Mouse (Mus musculus): ENCODE measurements at regions not wholly inside any gene's neighbourhood (a gene's known extent, or its start where the extent isn't known, plus 50 kb on each side); places are given as distances from the start of the nearest gene placed in this dataset.
A peak's percentile ranks its signal among the peaks of the same experiment; 100 is the strongest.

- H3K4me3 ChIP-seq (ENCODE audit: low read depth, low read length): no peak overlapping the region
- no peaks in the 10 kb centered on the region for H3K9me3 ChIP-seq (ENCODE audit: control insufficient read depth)
- H3K36me3 ChIP-seq (ENCODE audit: control insufficient read depth, insufficient read depth): no peaks in the 10 kb centered on the region
- no peak for ATAC-seq
- H3K9ac ChIP-seq (ENCODE audit: low read depth, low read length): no peak overlapping the region
- no peak overlapping the region for H3K27ac ChIP-seq (ENCODE audit: low read depth, low read length)
- H3K4me1 ChIP-seq (replicated peaks; ENCODE audit: control insufficient read depth, insufficient read depth, low read length): no peaks in the 10 kb centered on the region
- WGBS: 59% methylated on average over 9 of the region's 9 CpGs
- H3K27me3 ChIP-seq (replicated peaks; ENCODE audit: control insufficient read depth, insufficient read depth, low read length): no peaks in the 10 kb centered on the region
- no peak for TF ChIP-seq CTCF (IDR thresholded peaks at IDR 0.05; ENCODE audit: low read depth)
- no peak overlapping the region for H3K4me2 ChIP-seq (replicated peaks; ENCODE audit: low read depth)
Measured at GRCm38 (mm10) chr2:101464291-101465140, 160.0 kb upstream of the Rag2 start.

- no peak overlapping the region for H3K9ac ChIP-seq (ENCODE audit: low read depth, low read length)
- no peak for ATAC-seq
- H3K4me2 ChIP-seq (replicated peaks; ENCODE audit: low read depth): no peak overlapping the region
- no peak overlapping the region for H3K27ac ChIP-seq (ENCODE audit: low read depth, low read length)
- no peak overlapping the region for H3K4me3 ChIP-seq (ENCODE audit: low read depth, low read length)
- no peak for TF ChIP-seq CTCF (IDR thresholded peaks at IDR 0.05; ENCODE audit: low read depth)
- H3K9me3 ChIP-seq (ENCODE audit: control insufficient read depth): no peaks in the 10 kb centered on the region
- no peaks in the 10 kb centered on the region for H3K36me3 ChIP-seq (ENCODE audit: control insufficient read depth, insufficient read depth)
- H3K4me1 ChIP-seq (replicated peaks; ENCODE audit: control insufficient read depth, insufficient read depth, low read length): no peaks in the 10 kb centered on the region
- 79% methylated on average over 6 of the region's 6 CpGs for WGBS
- no peaks in the 10 kb centered on the region for H3K27me3 ChIP-seq (replicated peaks; ENCODE audit: control insufficient read depth, insufficient read depth, low read length)
Measured at GRCm38 (mm10) chr2:101470569-101471100, 153.9 kb upstream of the Rag2 start.

- Histone ChIP-seq H3K4me2 (replicated peaks; ENCODE audit: low read depth) (no peak overlapping the region), H3K4me3 (ENCODE audit: low read depth, low read length) (no peak overlapping the region), H3K36me3 (ENCODE audit: control insufficient read depth, insufficient read depth) (no peaks in the 10 kb centered on the region), H3K9me3 (ENCODE audit: control insufficient read depth) (no peaks in the 10 kb centered on the region), H3K27ac (ENCODE audit: low read depth, low read length) (no peak overlapping the region), H3K4me1 (replicated peaks; ENCODE audit: control insufficient read depth, insufficient read depth, low read length) (no peaks in the 10 kb centered on the region), H3K27me3 (replicated peaks; ENCODE audit: control insufficient read depth, insufficient read depth, low read length) (no peaks in the 10 kb centered on the region), H3K9ac (ENCODE audit: low read depth, low read length) (no peak overlapping the region)
- ATAC-seq: peak; percentile 70
- 33% methylated on average over 8 of the region's 8 CpGs for WGBS
- TF ChIP-seq CTCF (IDR thresholded peaks at IDR 0.05; ENCODE audit: low read depth): peak; percentile 98
Measured at GRCm38 (mm10) chr2:101472449-101473115, 151.9 kb upstream of the Rag2 start.

- Histone ChIP-seq H3K27me3 (replicated peaks; ENCODE audit: control insufficient read depth, insufficient read depth, low read length) (no peaks in the 10 kb centered on the region), H3K4me3 (ENCODE audit: low read depth, low read length) (no peak overlapping the region), H3K9me3 (ENCODE audit: control insufficient read depth) (no peaks in the 10 kb centered on the region), H3K27ac (ENCODE audit: low read depth, low read length) (no peak overlapping the region), H3K4me2 (replicated peaks; ENCODE audit: low read depth) (no peak overlapping the region), H3K4me1 (replicated peaks; ENCODE audit: control insufficient read depth, insufficient read depth, low read length) (no peaks in the 10 kb centered on the region), H3K36me3 (ENCODE audit: control insufficient read depth, insufficient read depth) (no peaks in the 10 kb centered on the region), H3K9ac (ENCODE audit: low read depth, low read length) (no peak overlapping the region)
- ATAC-seq: no peak
- 87% methylated on average over 4 of the region's 4 CpGs for WGBS
- no peak for TF ChIP-seq CTCF (IDR thresholded peaks at IDR 0.05; ENCODE audit: low read depth)
Measured at GRCm38 (mm10) chr2:101473116-101473485, 151.4 kb upstream of the Rag2 start.

GRCm38 (mm10) chr2:101476862-101477261 lies 147.7 kb upstream of the Rag2 start:
- Histone ChIP-seq H3K27ac (ENCODE audit: low read depth, low read length) (no peak overlapping the region), H3K4me2 (replicated peaks; ENCODE audit: low read depth) (no peak overlapping the region), H3K36me3 (ENCODE audit: control insufficient read depth, insufficient read depth) (no peaks in the 10 kb centered on the region), H3K9ac (ENCODE audit: low read depth, low read length) (no peak overlapping the region), H3K9me3 (ENCODE audit: control insufficient read depth) (no peaks in the 10 kb centered on the region), H3K4me1 (replicated peaks; ENCODE audit: control insufficient read depth, insufficient read depth, low read length) (no peaks in the 10 kb centered on the region), H3K27me3 (replicated peaks; ENCODE audit: control insufficient read depth, insufficient read depth, low read length) (no peaks in the 10 kb centered on the region), H3K4me3 (ENCODE audit: low read depth, low read length) (no peak overlapping the region)
- no peak for ATAC-seq
- WGBS: 72% methylated on average over 2 of the region's 2 CpGs
- no peak for TF ChIP-seq CTCF (IDR thresholded peaks at IDR 0.05; ENCODE audit: low read depth)

GRCm38 (mm10) chr2:101490207-101490606 lies 134.3 kb upstream of the Rag2 start:
- H3K4me3 ChIP-seq (ENCODE audit: low read depth, low read length): no peak overlapping the region
- H3K9ac ChIP-seq (ENCODE audit: low read depth, low read length): no peak overlapping the region
- H3K27me3 ChIP-seq (replicated peaks; ENCODE audit: control insufficient read depth, insufficient read depth, low read length): no peaks in the 10 kb centered on the region
- no peak for ATAC-seq
- no peaks in the 10 kb centered on the region for H3K36me3 ChIP-seq (ENCODE audit: control insufficient read depth, insufficient read depth)
- H3K4me1 ChIP-seq (replicated peaks; ENCODE audit: control insufficient read depth, insufficient read depth, low read length): no peaks in the 10 kb centered on the region
- no peak overlapping the region for H3K27ac ChIP-seq (ENCODE audit: low read depth, low read length)
- no peak overlapping the region for H3K4me2 ChIP-seq (replicated peaks; ENCODE audit: low read depth)
- TF ChIP-seq CTCF (IDR thresholded peaks at IDR 0.05; ENCODE audit: low read depth): no peak
- H3K9me3 ChIP-seq (ENCODE audit: control insufficient read depth): no peaks in the 10 kb centered on the region
- WGBS: 93% methylated on average over 2 of the region's 2 CpGs
